Mouse (Mus musculus) midbrain, embryonic 13.5 days (tissue): Measurements from ENCODE around the gene Dnah2. TPM values are rescaled to one million over a fixed set of nuclear protein-coding genes. Genes with fewer than 3 reads are reported as not detected.

Experiments
- ATAC-seq: fragments of 200-750 bp; cut with Nextera tagmentation; 2 replicates; pipeline ENCODE4 v1.8.0; 2017; ENCODE audit warnings: mild to moderate bottlenecking, moderate TSS enrichment, moderate library complexity
- H3K27ac ChIP-seq: fragments of 300-500 bp; sonication (generic); 2 replicates; pipeline ENCODE4 v1.5.1; 2015; ENCODE audit warnings: inconsistent platforms, mild to moderate bottlenecking, moderate library complexity
- H3K27me3 ChIP-seq: fragments of 300-500 bp; sonication (generic); 2 replicates; pipeline ENCODE4 v1.6.1; 2015; ENCODE audit warnings: mild to moderate bottlenecking, inconsistent platforms
- H3K36me3 ChIP-seq: fragments of 300-500 bp; sonication (generic); 2 replicates; pipeline ENCODE4 v1.6.1; 2015; ENCODE audit warnings: mild to moderate bottlenecking, inconsistent platforms
- H3K4me1 ChIP-seq: fragments of 300-500 bp; sonication (generic); replicated peaks from 2 replicates; pipeline ENCODE4 v1.6.1; 2015; ENCODE audit warnings: inconsistent platforms
- H3K4me2 ChIP-seq: fragments of 300-500 bp; sonication (generic); replicated peaks from 2 replicates; pipeline ENCODE4 v1.6.1; 2015; ENCODE audit warnings: moderate library complexity, mild to moderate bottlenecking, inconsistent platforms
- H3K4me3 ChIP-seq: fragments of 300-500 bp; sonication (generic); replicated peaks from 2 replicates; pipeline ENCODE4 v1.5.1; 2015; ENCODE audit warnings: mild to moderate bottlenecking, inconsistent platforms
- H3K9ac ChIP-seq: fragments of 300-500 bp; sonication (generic); replicated peaks from 2 replicates; pipeline ENCODE4 v1.6.1; 2015; ENCODE audit warnings: mild to moderate bottlenecking, inconsistent platforms
- H3K9me3 ChIP-seq: fragments of 300-500 bp; sonication (generic); 2 replicates; pipeline ENCODE4 v1.6.1; 2016; ENCODE audit warnings: mild to moderate bottlenecking, inconsistent platforms
- whole genome bisulfite sequencing: fragments of 180-500 bp; shearing (Covaris S2); methylation state at CpG from one replicate; pipeline ENCODE4 v1.1.7; 2015; 5-methylcytosine and 5-hydroxymethylcytosine counted together
- polyA plus RNA-seq: library from polyadenylated mRNA; unstranded; fragments of >200 nt; fragmentation: Nextera tagmentation; extraction: Ambion mirVana; gene quantifications from 2 replicates; pipeline ENCODE4 v1.2.1, GENCODE M21; 2015

The Dnah2 gene
- polyA plus RNA-seq, 1 experiment from 2014 or later: 2.7 TPM

DNA sequence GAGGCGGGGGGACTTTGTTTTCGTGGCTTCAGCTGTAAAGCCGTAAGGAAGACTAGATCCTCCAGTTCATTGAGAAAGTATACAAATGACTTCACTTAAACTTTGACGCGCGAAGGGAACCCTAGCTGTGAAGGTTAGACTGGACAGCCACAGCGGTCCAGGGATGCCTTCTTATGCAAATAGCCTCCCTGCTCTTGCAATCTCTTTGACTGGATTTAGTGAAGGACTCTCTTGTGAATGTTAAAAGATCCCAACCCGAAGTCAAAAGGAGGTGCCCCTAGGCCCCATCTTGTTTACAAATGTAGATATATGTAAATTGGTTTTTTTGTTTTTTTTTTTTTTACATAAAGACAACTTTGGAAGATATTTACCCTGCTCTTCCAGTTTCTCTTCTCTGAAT lies 32.9 kb upstream of the Dnah2 start:
- H3K27me3 ChIP-seq: no peaks in the 10 kb centered on the region
- no peak for ATAC-seq
- peak overlapping the region; percentile 86 for H3K4me2 ChIP-seq
- under 1% methylated on average over 8 of the region's 8 CpGs for WGBS
- peak overlapping the region; percentile 94 for H3K27ac ChIP-seq
- no peaks in the 10 kb centered on the region for H3K9me3 ChIP-seq
- H3K4me3 ChIP-seq: peak overlapping the region; percentile 89
- H3K36me3 ChIP-seq: 0 out of 2 replicates have a peak, but pooled peaks cover 3% of the 10 kb centered on the region
- peak overlapping the region; percentile 82 for H3K9ac ChIP-seq
- peaks cover 33% of the 10 kb centered on the region for H3K4me1 ChIP-seq

DNA sequence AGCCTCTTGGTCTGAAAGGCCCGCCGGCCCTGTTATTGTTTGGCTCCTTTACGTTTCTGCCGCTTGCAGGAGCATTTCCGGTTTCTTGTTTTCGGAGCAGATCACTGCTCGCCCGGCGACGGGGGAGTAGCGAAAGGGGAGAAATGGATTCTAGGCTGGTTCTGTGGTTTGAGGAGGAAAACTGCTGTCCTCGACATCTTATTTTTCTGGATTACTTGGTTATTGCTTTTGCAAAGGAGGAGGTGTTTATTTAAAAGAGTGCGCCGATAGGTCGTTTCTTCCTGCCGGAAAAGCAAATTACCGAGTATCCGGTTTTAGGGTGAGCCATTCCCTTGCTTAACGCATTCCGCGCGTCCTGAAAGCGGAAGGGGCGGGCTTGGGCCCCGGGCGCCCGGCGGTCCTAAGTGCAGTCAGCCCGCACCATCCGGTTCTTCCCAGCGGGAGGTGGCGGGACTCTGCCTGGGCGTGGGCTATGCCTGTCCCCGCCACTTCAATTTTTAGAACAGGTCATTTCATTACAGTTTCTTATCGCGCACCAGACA lies 32.3 kb upstream of the Dnah2 start:
- Histone ChIP-seq H3K27ac (peak overlapping the region; percentile 94), H3K9ac (peak overlapping the region; percentile 82), H3K4me1 (peaks cover 39% of the 10 kb centered on the region), H3K27me3 (no peaks in the 10 kb centered on the region), H3K4me3 (peak overlapping the region; percentile 89), H3K9me3 (no peaks in the 10 kb centered on the region), H3K36me3 (peaks cover 3% of the 10 kb centered on the region; the same call in 1 of the 2 replicates), H3K4me2 (peak overlapping the region; percentile 86)
- peak; percentile 86 for ATAC-seq
- under 1% methylated on average over 36 of the region's 36 CpGs for WGBS

GRCm38 (mm10) chr11:69580572-69581146 lies 31.7 kb upstream of the Dnah2 start:
- no peaks in the 10 kb centered on the region for H3K9me3 ChIP-seq
- H3K36me3 ChIP-seq: peaks cover 3% of the 10 kb centered on the region; the same call in 1 of the 2 replicates
- ATAC-seq: peak; percentile 10; the same call in 1 of the 2 replicates
- H3K4me3 ChIP-seq: peak overlapping the region; percentile 89
- H3K9ac ChIP-seq: peak overlapping the region; percentile 82
- peak overlapping the region; percentile 86 for H3K4me2 ChIP-seq
- H3K27ac ChIP-seq: peak overlapping the region; percentile 94
- H3K4me1 ChIP-seq: peaks cover 45% of the 10 kb centered on the region
- no peaks in the 10 kb centered on the region for H3K27me3 ChIP-seq
- under 1% methylated on average over 25 of the region's 25 CpGs for WGBS

DNA sequence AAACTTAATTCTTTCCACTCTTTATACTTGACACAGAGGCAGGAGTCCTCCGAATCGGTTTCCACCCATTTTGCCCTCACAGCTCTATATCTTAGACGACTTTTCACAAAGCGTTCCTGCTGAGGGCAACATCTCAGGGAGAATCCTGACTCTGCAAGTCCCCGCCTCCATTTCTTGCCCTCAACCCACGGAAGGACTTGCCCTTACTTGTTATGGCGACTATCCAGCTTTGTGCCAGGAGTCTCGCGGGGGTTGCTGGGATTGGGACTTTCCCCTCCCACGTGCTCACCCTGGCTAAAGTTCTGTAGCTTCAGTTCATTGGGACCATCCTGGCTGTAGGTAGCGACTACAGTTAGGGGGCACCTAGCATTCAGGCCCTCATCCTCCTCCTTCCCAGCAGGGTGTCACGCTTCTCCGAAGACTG lies 31.2 kb upstream of the Dnah2 start, which contains the start of the genes Wrap53 and Trp53:
TSS of gene Wrap53 (minus strand) at position 165 of the 424 bp plus-strand sequence.
TSS of gene Trp53 (plus strand) at position 269 of the 424 bp plus-strand sequence.
- under 1% methylated on average over 13 of the region's 13 CpGs for WGBS
- H3K27ac ChIP-seq: peak within 1 kb of the TSS; percentile 94
- peak within 1 kb of the TSS; percentile 92 for H3K4me2 ChIP-seq
- H3K4me3 ChIP-seq: peak within 1 kb of the TSS; percentile 89
- ATAC-seq: peak; percentile 72
- H3K4me1 ChIP-seq: peaks cover 50% of the 10 kb centered on the region
- no peaks in the 10 kb centered on the region for H3K27me3 ChIP-seq
- H3K36me3 ChIP-seq: peaks cover 3% of the 10 kb centered on the region; the same call in 1 of the 2 replicates
- H3K9me3 ChIP-seq: no peaks in the 10 kb centered on the region
- H3K9ac ChIP-seq: peak within 1 kb of the TSS; percentile 89

DNA sequence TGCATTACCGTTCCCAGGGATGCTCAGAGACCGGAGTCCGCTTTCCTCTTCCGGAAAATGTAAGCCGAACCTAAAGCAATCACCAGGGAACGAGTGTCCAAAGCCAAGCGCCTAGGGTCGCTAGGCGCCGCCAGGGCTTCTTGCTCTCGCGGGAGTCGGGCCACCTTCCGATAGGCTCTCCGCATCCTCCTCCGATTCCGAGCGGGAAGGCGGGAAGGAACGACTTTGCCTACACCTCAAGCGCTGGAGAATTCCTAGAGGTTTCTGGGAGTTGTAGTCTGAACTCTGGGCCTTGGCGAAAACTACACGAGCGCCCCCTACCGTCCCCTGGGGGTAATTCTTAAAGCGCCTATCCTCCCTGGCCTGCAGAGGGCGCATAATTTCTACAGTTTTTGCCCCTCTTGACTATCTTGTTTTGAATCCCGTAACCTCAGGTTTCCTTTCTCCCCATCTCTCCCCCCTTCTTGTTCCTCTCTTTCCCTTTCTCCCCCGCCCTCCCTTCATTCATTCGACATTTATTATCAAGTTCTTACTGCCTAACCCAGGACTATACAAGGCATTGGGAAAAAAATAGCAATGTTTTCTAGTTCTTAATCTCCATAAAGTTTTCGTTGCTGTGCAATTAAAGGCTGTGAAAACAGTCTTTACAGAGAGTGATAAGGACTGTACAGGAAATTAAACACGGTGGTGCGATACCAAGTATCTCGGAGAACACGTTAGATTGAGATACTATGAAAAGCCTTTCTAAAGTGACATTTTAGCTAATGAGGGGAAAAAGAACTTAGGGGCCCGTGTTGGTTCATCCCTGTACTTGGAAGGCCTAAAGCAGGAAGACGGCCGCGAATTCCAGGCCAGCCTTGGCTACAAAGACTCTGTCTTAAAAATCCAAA lies 30.5 kb upstream of the Dnah2 start:
- Histone ChIP-seq H3K27me3 (no peaks in the 10 kb centered on the region), H3K36me3 (peaks cover 9% of the 10 kb centered on the region), H3K27ac (peak overlapping the region; percentile 94), H3K4me2 (peak overlapping the region; percentile 92), H3K9ac (peak overlapping the region; percentile 89), H3K9me3 (no peaks in the 10 kb centered on the region), H3K4me3 (peak overlapping the region; percentile 89), H3K4me1 (peaks cover 55% of the 10 kb centered on the region)
- ATAC-seq: peak; percentile 93
- 2% methylated on average over 39 of the region's 39 CpGs for WGBS

DNA sequence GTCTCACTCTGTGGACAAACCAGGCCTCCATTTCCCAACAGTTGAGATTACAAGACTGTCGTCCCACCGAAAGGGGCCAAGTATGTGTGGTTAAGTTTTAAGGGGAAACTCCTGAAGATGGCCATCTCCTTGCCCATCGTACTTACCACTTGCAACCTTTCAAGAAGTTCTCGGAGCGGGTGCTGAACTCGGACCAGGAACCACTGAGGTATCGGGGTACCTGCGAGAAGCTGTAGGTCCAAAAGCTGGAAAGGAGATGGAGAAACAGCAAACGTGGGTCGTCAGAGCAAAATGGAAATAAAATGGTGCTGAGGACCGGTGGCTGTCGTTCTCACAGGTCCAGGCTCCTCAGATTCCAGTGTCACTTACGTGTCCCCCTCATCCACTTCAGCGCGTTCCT lies 29.4 kb upstream of the Dnah2 start:
- no peaks in the 10 kb centered on the region for H3K9me3 ChIP-seq
- no peak for ATAC-seq
- peak overlapping the region; percentile 80 for H3K4me3 ChIP-seq
- no peaks in the 10 kb centered on the region for H3K27me3 ChIP-seq
- H3K4me2 ChIP-seq: peak overlapping the region; percentile 92
- H3K27ac ChIP-seq: no peak overlapping the region
- WGBS: 13% methylated on average over 15 of the region's 15 CpGs
- peaks cover 15% of the 10 kb centered on the region for H3K36me3 ChIP-seq
- peaks cover 55% of the 10 kb centered on the region for H3K4me1 ChIP-seq
- H3K9ac ChIP-seq: peak overlapping the region; percentile 89

- Histone ChIP-seq H3K36me3 (peaks cover 34% of the 10 kb centered on the region), H3K4me1 (peaks cover 41% of the 10 kb centered on the region), H3K4me3 (no peak overlapping the region), H3K27ac (no peak overlapping the region), H3K9ac (0 out of 2 replicates have a peak overlapping the region, but pooled peaks have one; percentile 11), H3K4me2 (peak overlapping the region; percentile 92; the same call in 1 of the 2 replicates), H3K9me3 (no peaks in the 10 kb centered on the region), H3K27me3 (no peaks in the 10 kb centered on the region)
- no peak for ATAC-seq
- WGBS: 76% methylated on average over 5 of the region's 5 CpGs
Measured at GRCm38 (mm10) chr11:69576307-69576706, 27.4 kb upstream of the Dnah2 start.

GRCm38 (mm10) chr11:69575220-69575619 lies 26.3 kb upstream of the Dnah2 start:
- no peak overlapping the region for H3K4me2 ChIP-seq
- no peaks in the 10 kb centered on the region for H3K9me3 ChIP-seq
- no peak overlapping the region for H3K27ac ChIP-seq
- no peak overlapping the region for H3K9ac ChIP-seq
- H3K4me1 ChIP-seq: peaks cover 41% of the 10 kb centered on the region
- no peaks in the 10 kb centered on the region for H3K27me3 ChIP-seq
- H3K36me3 ChIP-seq: peaks cover 45% of the 10 kb centered on the region
- no peak overlapping the region for H3K4me3 ChIP-seq
- WGBS: 51% methylated on average over 3 of the region's 3 CpGs
- no peak for ATAC-seq

DNA sequence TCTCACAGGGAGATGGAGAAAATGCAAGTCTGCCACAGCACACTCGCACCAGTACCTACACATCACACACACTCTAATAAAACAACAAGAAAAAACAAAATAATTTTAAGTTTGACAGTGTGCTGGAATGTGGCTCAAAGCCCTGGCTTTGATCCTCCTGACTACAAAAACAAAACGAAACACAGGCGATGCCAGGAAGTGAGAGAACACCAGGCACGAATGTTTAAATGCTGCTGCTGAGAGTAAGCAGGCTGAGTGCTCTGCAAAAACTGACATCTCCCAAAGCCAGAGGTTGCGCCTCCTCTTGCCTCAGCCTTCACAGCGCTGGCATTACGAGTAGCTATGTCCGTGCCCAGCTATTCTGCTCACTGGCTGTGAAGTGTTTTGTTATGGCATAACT lies 16.2 kb upstream of the Dnah2 start:
- no peak overlapping the region for H3K27ac ChIP-seq
- H3K4me2 ChIP-seq: no peak overlapping the region
- no peaks in the 10 kb centered on the region for H3K27me3 ChIP-seq
- H3K9me3 ChIP-seq: no peaks in the 10 kb centered on the region
- no peak overlapping the region for H3K9ac ChIP-seq
- H3K4me3 ChIP-seq: no peak overlapping the region
- H3K36me3 ChIP-seq: peaks cover 65% of the 10 kb centered on the region
- 86% methylated on average over 8 of the region's 8 CpGs for WGBS
- ATAC-seq: no peak
- peaks cover 23% of the 10 kb centered on the region for H3K4me1 ChIP-seq

- ATAC-seq: no peak
- Histone ChIP-seq H3K4me1 (peaks cover 27% of the 10 kb centered on the region), H3K4me3 (no peak overlapping the region), H3K27ac (no peak overlapping the region), H3K9ac (no peak overlapping the region), H3K4me2 (no peak overlapping the region), H3K27me3 (no peaks in the 10 kb centered on the region), H3K36me3 (peaks cover 59% of the 10 kb centered on the region), H3K9me3 (no peaks in the 10 kb centered on the region)
- 41% methylated on average over 3 of the region's 3 CpGs for WGBS
Measured at GRCm38 (mm10) chr11:69564391-69564790, 15.5 kb upstream of the Dnah2 start.

DNA sequence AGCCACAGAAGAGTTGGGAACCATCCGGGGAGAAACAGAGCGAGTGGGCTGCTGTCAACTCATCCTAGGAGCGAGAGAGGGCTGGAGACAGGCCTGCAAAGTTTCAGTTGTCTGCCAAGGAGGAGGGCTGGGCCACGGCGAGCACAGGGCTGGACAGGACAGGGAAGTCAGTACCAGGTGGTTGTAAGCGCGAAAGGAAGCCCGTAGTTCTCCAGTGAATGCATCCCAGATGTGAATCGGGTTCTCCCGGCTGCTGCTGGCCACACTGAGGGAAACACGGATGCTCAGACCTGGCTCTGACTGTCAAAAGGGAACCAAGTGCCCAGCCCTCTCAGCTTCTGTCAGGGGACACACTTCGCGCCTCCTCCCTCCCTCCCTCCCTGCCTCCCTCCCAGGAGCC lies 14.5 kb upstream of the Dnah2 start:
- no peak overlapping the region for H3K4me3 ChIP-seq
- no peak for ATAC-seq
- H3K9ac ChIP-seq: no peak overlapping the region
- WGBS: 90% methylated on average over 13 of the region's 13 CpGs
- no peaks in the 10 kb centered on the region for H3K27me3 ChIP-seq
- H3K36me3 ChIP-seq: peaks cover 57% of the 10 kb centered on the region
- H3K4me1 ChIP-seq: peaks cover 37% of the 10 kb centered on the region
- H3K27ac ChIP-seq: no peak overlapping the region
- H3K9me3 ChIP-seq: no peaks in the 10 kb centered on the region
- no peak overlapping the region for H3K4me2 ChIP-seq
